In genomic region chr5:147147340-147147739, GRCm38 (mm10) we compare ENCODE assay signal across 16 mouse cellular contexts. TPM values are rescaled to one million over a fixed set of nuclear protein-coding genes. Genes with fewer than 3 reads are reported as not detected.
DNase-seq lines count a peak whose midpoint lies in the region; ATAC-seq and TF ChIP-seq lines count a peak whose summit lies in the region.
"Had no signal": no experiment of that assay in that cellular context is flagged by ENCODE, and none has a peak within 500 bp of the region (broad histone marks: within the 10 kb centered on the region; RNA-seq: fewer than 3 reads in every experiment).

No protein-coding gene starts in this region.

- peak; percentile 10 to 11 for DNase-seq in adrenal gland, postnatal 36 days
- no peak for DNase-seq in adrenal gland, postnatal 10 days
- no peak for DNase-seq in lung, postnatal 0 days (ENCODE audit: low spot score)
- no peak for DNase-seq in lung, postnatal 25 days (ENCODE audit: low spot score)
- peak; percentile 13 for DNase-seq in splenic B cell, adult 2 months (ENCODE audit: low read depth, low spot score)
- DNase-seq in urinary bladder, postnatal 14 days (ENCODE audit: low spot score), result no peak
- DNase-seq in cerebellum, adult 9-11 months, result no peak
- DNase-seq: heart, postnatal 14 days had no signal

- no peak overlapping the region for H3K4me3 ChIP-seq in lung, postnatal 0 days (ENCODE audit: low read depth, low read length)
- no peak overlapping the region for H3K4me3 ChIP-seq in bone marrow macrophage, adult 2 months (ENCODE audit: insufficient read depth, low read length)
- H3K4me3 ChIP-seq: embryonic facial prominence, embryonic 15.5 days; limb, embryonic 12.5 days had no signal

- TF ChIP-seq CTCF in lung, postnatal 0 days (IDR thresholded peaks at IDR 0.05), result peak; percentile 19; the same call in 1 of the 2 replicates
- TF ChIP-seq CTCF in bone marrow macrophage, adult 2 months (IDR thresholded peaks at IDR 0.05; ENCODE audit: low read depth, low read length), result peak; percentile 36; the same call in 1 of the 2 replicates

- H3K4me1 ChIP-seq in lung, postnatal 0 days (ENCODE audit: insufficient read depth, low read depth, low read length), result no peaks in the 10 kb centered on the region
- H3K4me1 ChIP-seq in bone marrow macrophage, adult 2 months (ENCODE audit: control insufficient read depth, insufficient read depth, low read length), result no peaks in the 10 kb centered on the region
- H3K4me1 ChIP-seq: embryonic facial prominence, embryonic 15.5 days; limb, embryonic 12.5 days had no signal

- no peak for TF ChIP-seq EP300 in lung, postnatal 0 days (IDR thresholded peaks at IDR 0.05)

- no peak for ATAC-seq in lung, postnatal 0 days

- H3K9me3 ChIP-seq in lung, postnatal 0 days (ENCODE audit: low read length), result no peaks in the 10 kb centered on the region
- H3K9me3 ChIP-seq: embryonic facial prominence, embryonic 15.5 days; limb, embryonic 12.5 days had no signal

- no peak overlapping the region for H3K4me2 ChIP-seq in lung, postnatal 0 days (replicated peaks; ENCODE audit: low read depth, low read length)
- H3K4me2 ChIP-seq: embryonic facial prominence, embryonic 15.5 days; limb, embryonic 12.5 days had no signal

- TF ChIP-seq POLR2A in bone marrow macrophage, adult 2 months (IDR thresholded peaks at IDR 0.05; ENCODE audit: borderline replicate concordance, low read depth, low read length), result no peak

- H3K36me3 ChIP-seq in lung, postnatal 0 days (ENCODE audit: insufficient read depth, low read length), result no peaks in the 10 kb centered on the region
- H3K36me3 ChIP-seq in splenic B cell, adult 2 months (ENCODE audit: control insufficient read depth, insufficient read depth, low read length, poor library complexity, severe bottlenecking), result no peaks in the 10 kb centered on the region
- H3K36me3 ChIP-seq: embryonic facial prominence, embryonic 15.5 days; limb, embryonic 12.5 days had no signal

- no peaks in the 10 kb centered on the region for H3K27me3 ChIP-seq in lung, postnatal 0 days (replicated peaks; ENCODE audit: insufficient read depth, low read length)
- H3K27me3 ChIP-seq in splenic B cell, adult 2 months (ENCODE audit: control insufficient read depth, insufficient read depth, low read length, poor library complexity, severe bottlenecking), result no peaks in the 10 kb centered on the region
- H3K27me3 ChIP-seq: embryonic facial prominence, embryonic 15.5 days; limb, embryonic 12.5 days had no signal

- no peak overlapping the region for H3K9ac ChIP-seq in lung, postnatal 0 days (replicated peaks; ENCODE audit: low read depth)
- H3K9ac ChIP-seq: embryonic facial prominence, embryonic 15.5 days; limb, embryonic 12.5 days had no signal

- H3K27ac ChIP-seq in lung, postnatal 0 days (ENCODE audit: low read length), result no peak overlapping the region
- no peak overlapping the region for H3K27ac ChIP-seq in bone marrow macrophage, adult 2 months (ENCODE audit: insufficient read depth, low read depth, low read length)
- H3K27ac ChIP-seq: embryonic facial prominence, embryonic 15.5 days; limb, embryonic 12.5 days had no signal

RNA-seq across cellular contexts. Expression of gene Gsx1, which starts 41.2 kb away (rescaled TPM):
- not detected for total RNA-seq in adrenal gland, postnatal 36 days (2021)
- not detected for total RNA-seq in adrenal gland, postnatal 10 days (2021)
- polyA plus RNA-seq in lung, postnatal 0 days (2015; fragmentation: Nextera tagmentation; extraction: Ambion mirVana), result not detected in 2 replicates
- not detected in 2 replicates for polyA plus RNA-seq in bone marrow macrophage, adult 2 months (2012; ENCODE audit: insufficient read depth, insufficient read length, missing spikeins)
- total RNA-seq: heart, postnatal 14 days; megakaryocyte, adult 5-6 weeks had no signal
- polyA plus RNA-seq: embryonic facial prominence, embryonic 15.5 days; gonadal fat pad, adult 2 months; intestine, embryonic 14.5 days; large intestine, adult 2 months; limb, embryonic 12.5 days; testis, adult 2 months had no signal

Comparison
In these comparisons a context has a peak if more than half of its experiments do, and no peak if none do; other contexts are left out.
1. DNase-seq: peak in adrenal gland, postnatal 36 days (2 of 2) and splenic B cell, adult 2 months (single experiment); none in adrenal gland, postnatal 10 days (single experiment), lung, postnatal 0 days (single experiment), lung, postnatal 25 days (single experiment), urinary bladder, postnatal 14 days (single experiment) and cerebellum, adult 9-11 months (single experiment).